Mouse (Mus musculus): ENCODE measurements around the gene Sema4g.

DNA sequence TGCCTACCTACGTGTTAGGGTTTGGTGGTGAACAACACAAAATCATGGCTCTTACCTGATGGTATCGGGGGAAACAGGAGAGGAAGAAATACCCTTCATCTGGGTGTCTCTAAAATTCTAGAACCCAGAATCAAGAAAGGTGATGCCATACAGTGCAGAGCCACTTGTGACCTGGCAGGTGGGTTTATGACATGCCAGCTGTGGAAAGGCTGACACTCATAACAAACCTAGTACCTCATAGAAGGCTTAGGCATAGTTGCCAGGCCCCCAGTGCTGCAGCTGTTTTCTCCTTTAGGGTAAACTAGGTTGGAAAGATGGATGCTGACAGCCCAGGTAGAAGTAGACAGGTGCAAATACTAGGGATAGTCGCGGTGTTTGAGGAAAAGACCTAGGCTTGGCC is 4.5 kb upstream of the Sema4g start:
- TF ChIP-seq POLR2A (IDR thresholded peaks at IDR 0.05; ENCODE audit: insufficient read depth, low read depth, low read length) (no peak), CTCF (IDR thresholded peaks at IDR 0.05; ENCODE audit: insufficient read depth, low read depth, low read length) (no peak)
